Mouse (Mus musculus): ENCODE data around the gene Ski. TPM values are rescaled to one million over a fixed set of nuclear protein-coding genes. Genes with fewer than 3 reads are reported as not detected.
A peak's percentile ranks its signal among the peaks of the same experiment; 100 is the strongest.

Gene Ski
- polyA plus RNA-seq, 1 experiment from 2014 or later, result 21.0 TPM

GRCm38 (mm10) chr4:155225918-155226317, 3.5 kb upstream of the Ski start:
- DNase-seq (ENCODE audit: low spot score) (no peak), ATAC-seq (ENCODE audit: low FRiP score) (no peak)
- Histone ChIP-seq H3K4me3 (ENCODE audit: low read depth, low read length) (no peak overlapping the region), H3K36me3 (ENCODE audit: control insufficient read depth, insufficient read depth, low read length) (no peaks in the 10 kb centered on the region), H3K27ac (ENCODE audit: low read depth, low read length) (no peak overlapping the region), H3K4me1 (replicated peaks; ENCODE audit: control insufficient read depth, insufficient read depth, low read length) (peaks cover 8% of the 10 kb centered on the region), H3K9ac (ENCODE audit: low read depth, low read length) (no peak overlapping the region), H3K4me2 (replicated peaks; ENCODE audit: low read depth, low read length) (no peak overlapping the region), H3K9me3 (ENCODE audit: control insufficient read depth, low read length) (no peaks in the 10 kb centered on the region), H3K27me3 (ENCODE audit: control insufficient read depth, insufficient read depth, low read length) (no peaks in the 10 kb centered on the region)
- 80% methylated on average over 5 of the region's 5 CpGs for WGBS

DNA sequence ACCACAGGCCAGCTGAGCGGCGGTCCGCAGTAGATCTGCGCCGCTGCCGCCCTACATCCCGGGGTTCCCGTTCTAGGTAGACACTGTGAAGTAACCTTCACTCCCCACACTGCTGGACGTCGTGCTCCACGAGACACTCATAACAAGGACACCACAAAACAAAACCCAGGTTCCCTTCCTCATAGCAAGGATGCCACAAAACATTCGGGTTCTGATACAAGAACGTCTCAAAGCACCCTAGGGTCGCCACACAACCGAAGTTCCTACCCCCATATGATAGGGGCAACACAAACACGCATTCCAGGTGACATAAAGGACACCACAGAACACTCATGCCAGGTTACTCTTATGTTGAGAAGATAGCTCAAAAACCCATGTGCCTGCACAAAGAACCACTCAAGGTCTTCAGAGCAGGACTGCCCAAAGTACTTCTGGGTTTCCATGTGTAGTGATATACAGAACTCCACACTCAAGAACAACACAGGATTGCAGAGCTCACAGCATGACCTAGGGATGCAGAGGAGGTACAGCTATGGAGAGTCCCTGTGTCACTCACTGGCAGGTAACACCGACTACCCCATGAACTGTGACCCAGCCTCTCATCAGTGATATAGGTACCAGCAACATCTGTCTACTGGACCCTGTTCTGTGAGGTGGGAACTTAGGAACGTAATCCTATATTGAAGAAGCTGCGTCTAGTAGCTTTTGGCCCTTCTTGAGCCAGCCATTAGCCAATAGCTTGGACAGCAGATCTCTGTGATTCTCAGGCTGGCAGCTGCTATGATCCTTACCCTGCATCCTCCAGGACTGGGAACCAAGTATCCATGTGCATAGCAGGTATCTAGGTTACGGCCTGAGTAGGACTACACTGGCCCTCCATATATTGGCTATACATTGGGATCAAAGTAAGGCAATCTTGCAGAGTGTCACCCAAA, 1.5 kb upstream of the Ski start:
- no peak for ATAC-seq (ENCODE audit: low FRiP score)
- 32% methylated on average over 20 of the region's 20 CpGs for WGBS
- no peaks in the 10 kb centered on the region for H3K9me3 ChIP-seq (ENCODE audit: control insufficient read depth, low read length)
- peak overlapping the region; percentile 86 for H3K27ac ChIP-seq (ENCODE audit: low read depth, low read length)
- H3K4me1 ChIP-seq (replicated peaks; ENCODE audit: control insufficient read depth, insufficient read depth, low read length), result peaks cover 21% of the 10 kb centered on the region
- DNase-seq (ENCODE audit: low spot score), result no peak
- no peaks in the 10 kb centered on the region for H3K27me3 ChIP-seq (ENCODE audit: control insufficient read depth, insufficient read depth, low read length)
- H3K36me3 ChIP-seq (ENCODE audit: control insufficient read depth, insufficient read depth, low read length), result no peaks in the 10 kb centered on the region
- H3K4me2 ChIP-seq (replicated peaks; ENCODE audit: low read depth, low read length), result peak overlapping the region; percentile 69
- H3K4me3 ChIP-seq (ENCODE audit: low read depth, low read length), result peak overlapping the region; percentile 37
- H3K9ac ChIP-seq (ENCODE audit: low read depth, low read length), result peak overlapping the region; percentile 91

GRCm38 (mm10) chr4:155222841-155223593, 625 bp upstream of the Ski start:
- peak; percentile 99 for DNase-seq (ENCODE audit: low spot score)
- peaks cover 24% of the 10 kb centered on the region for H3K4me1 ChIP-seq (replicated peaks; ENCODE audit: control insufficient read depth, insufficient read depth, low read length)
- ATAC-seq (ENCODE audit: low FRiP score), result peak; percentile 100
- H3K27me3 ChIP-seq (ENCODE audit: control insufficient read depth, insufficient read depth, low read length), result no peaks in the 10 kb centered on the region
- peak overlapping the region; percentile 95 for H3K4me3 ChIP-seq (ENCODE audit: low read depth, low read length)
- H3K4me2 ChIP-seq (replicated peaks; ENCODE audit: low read depth, low read length), result peak overlapping the region; percentile 69
- H3K9me3 ChIP-seq (ENCODE audit: control insufficient read depth, low read length), result no peaks in the 10 kb centered on the region
- H3K27ac ChIP-seq (ENCODE audit: low read depth, low read length), result peak overlapping the region; percentile 86
- peak overlapping the region; percentile 91 for H3K9ac ChIP-seq (ENCODE audit: low read depth, low read length)
- no peaks in the 10 kb centered on the region for H3K36me3 ChIP-seq (ENCODE audit: control insufficient read depth, insufficient read depth, low read length)
- under 1% methylated on average over 64 of the region's 116 CpGs for WGBS

- Histone ChIP-seq H3K4me1 (replicated peaks; ENCODE audit: control insufficient read depth, insufficient read depth, low read length) (peaks cover 24% of the 10 kb centered on the region), H3K27me3 (ENCODE audit: control insufficient read depth, insufficient read depth, low read length) (no peaks in the 10 kb centered on the region), H3K9me3 (ENCODE audit: control insufficient read depth, low read length) (no peaks in the 10 kb centered on the region), H3K4me3 (ENCODE audit: low read depth, low read length) (peak overlapping the region; percentile 95), H3K36me3 (ENCODE audit: control insufficient read depth, insufficient read depth, low read length) (no peaks in the 10 kb centered on the region), H3K4me2 (replicated peaks; ENCODE audit: low read depth, low read length) (peak overlapping the region; percentile 98), H3K27ac (ENCODE audit: low read depth, low read length) (peak overlapping the region; percentile 83), H3K9ac (ENCODE audit: low read depth, low read length) (peak overlapping the region; percentile 97)
- ATAC-seq (ENCODE audit: low FRiP score), result no peak
- under 1% methylated on average over 83 of the region's 93 CpGs for WGBS
- DNase-seq (ENCODE audit: low spot score), result peak; percentile 72
These were observed 517 bp downstream of the Ski start for GRCm38 (mm10) chr4:155221599-155222551.

- Histone ChIP-seq H3K4me2 (replicated peaks; ENCODE audit: low read depth, low read length) (peak overlapping the region; percentile 98), H3K4me1 (replicated peaks; ENCODE audit: control insufficient read depth, insufficient read depth, low read length) (peaks cover 28% of the 10 kb centered on the region), H3K36me3 (ENCODE audit: control insufficient read depth, insufficient read depth, low read length) (no peaks in the 10 kb centered on the region), H3K4me3 (ENCODE audit: low read depth, low read length) (peak overlapping the region; percentile 95), H3K9me3 (ENCODE audit: control insufficient read depth, low read length) (no peaks in the 10 kb centered on the region), H3K27me3 (ENCODE audit: control insufficient read depth, insufficient read depth, low read length) (no peaks in the 10 kb centered on the region), H3K9ac (ENCODE audit: low read depth, low read length) (peak overlapping the region; percentile 97), H3K27ac (ENCODE audit: low read depth, low read length) (peak overlapping the region; percentile 83; the same call in 1 of the 2 replicates)
- 3% methylated on average over 7 of the region's 7 CpGs for WGBS
- DNase-seq (ENCODE audit: low spot score) (no peak), ATAC-seq (ENCODE audit: low FRiP score) (no peak)
These were observed 1.3 kb downstream of the Ski start for GRCm38 (mm10) chr4:155221106-155221505.

GRCm38 (mm10) chr4:155220213-155221100, 1.9 kb downstream of the Ski start:
- Histone ChIP-seq H3K4me2 (replicated peaks; ENCODE audit: low read depth, low read length) (peak overlapping the region; percentile 98), H3K27me3 (ENCODE audit: control insufficient read depth, insufficient read depth, low read length) (no peaks in the 10 kb centered on the region), H3K9ac (ENCODE audit: low read depth, low read length) (peak overlapping the region; percentile 97), H3K4me1 (replicated peaks; ENCODE audit: control insufficient read depth, insufficient read depth, low read length) (peaks cover 32% of the 10 kb centered on the region), H3K4me3 (ENCODE audit: low read depth, low read length) (peak overlapping the region; percentile 95), H3K9me3 (ENCODE audit: control insufficient read depth, low read length) (no peaks in the 10 kb centered on the region), H3K36me3 (ENCODE audit: control insufficient read depth, insufficient read depth, low read length) (no peaks in the 10 kb centered on the region), H3K27ac (ENCODE audit: low read depth, low read length) (peak overlapping the region; percentile 30)
- DNase-seq (ENCODE audit: low spot score) (peak; percentile 52), ATAC-seq (ENCODE audit: low FRiP score) (no peak)
- WGBS, result 10% methylated on average over 14 of the region's 14 CpGs

DNA sequence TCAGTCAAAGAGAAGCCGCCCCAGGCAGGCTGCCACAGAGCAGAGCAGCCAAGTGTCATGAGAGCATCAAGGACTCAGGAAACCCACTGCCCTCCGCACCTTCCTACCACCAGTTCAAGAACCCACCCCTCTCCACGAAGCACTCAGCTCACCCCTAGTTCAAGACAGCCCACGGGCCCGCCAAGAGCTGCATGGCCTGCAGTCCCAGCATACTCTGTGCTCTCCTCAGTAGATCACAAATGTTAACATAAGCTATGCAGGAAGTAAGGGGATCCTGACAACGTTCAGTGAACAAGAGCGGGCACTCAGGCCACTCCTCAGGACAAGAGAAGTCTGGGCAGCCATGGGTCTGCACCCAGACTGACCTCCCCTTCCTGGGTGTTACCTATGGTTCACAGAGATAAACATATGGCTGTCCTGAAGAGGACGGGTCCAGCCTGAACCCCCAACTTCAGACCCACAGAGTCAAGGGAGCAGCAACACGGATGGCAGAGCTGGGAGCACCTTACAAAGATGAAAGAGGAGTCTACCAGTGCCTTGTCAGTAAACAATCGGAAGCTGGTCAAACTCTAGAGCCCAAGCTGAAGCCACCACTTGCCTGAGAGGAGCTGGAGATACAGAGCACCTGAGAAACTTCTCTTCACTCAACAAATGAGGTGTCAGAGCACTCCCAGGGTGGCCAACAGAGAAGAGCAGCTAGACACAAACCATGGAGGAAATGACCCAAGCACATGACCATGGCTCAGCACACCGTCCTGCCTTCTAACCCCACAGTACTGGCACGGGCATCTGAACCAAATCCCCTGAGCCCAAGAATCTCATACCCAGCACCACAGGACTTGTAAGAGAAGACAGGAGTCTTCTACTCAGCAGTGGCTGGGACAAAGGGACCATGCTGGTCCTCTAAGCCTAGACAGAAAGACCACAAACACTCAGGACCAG, 2.9 kb downstream of the Ski start:
- no peaks in the 10 kb centered on the region for H3K36me3 ChIP-seq (ENCODE audit: control insufficient read depth, insufficient read depth, low read length)
- WGBS, result 57% methylated on average over 12 of the region's 12 CpGs

More for the DNA sequence above, 2.9 kb downstream of the Ski start:
- Histone ChIP-seq H3K27ac (ENCODE audit: low read depth, low read length) (peak overlapping the region; percentile 30; the same call in 1 of the 2 replicates), H3K4me1 (replicated peaks; ENCODE audit: control insufficient read depth, insufficient read depth, low read length) (peaks cover 36% of the 10 kb centered on the region), H3K4me2 (replicated peaks; ENCODE audit: low read depth, low read length) (peak overlapping the region; percentile 98), H3K27me3 (ENCODE audit: control insufficient read depth, insufficient read depth, low read length) (no peaks in the 10 kb centered on the region), H3K9ac (ENCODE audit: low read depth, low read length) (peak overlapping the region; percentile 97), H3K9me3 (ENCODE audit: control insufficient read depth, low read length) (no peaks in the 10 kb centered on the region), H3K4me3 (ENCODE audit: low read depth, low read length) (peak overlapping the region; percentile 95)
- ATAC-seq (ENCODE audit: low FRiP score) (no peak), DNase-seq (ENCODE audit: low spot score) (no peak)

Measured in hindbrain, embryonic 11.5 days (tissue).